Mouse (Mus musculus) ES-Bruce4 (cell line): Measurements from ENCODE around the gene Myt1l.

ENCODE experiments used
- CTCF ChIP-seq: IDR thresholded peaks from one replicate; pipeline ENCODE4 v1.8.1; 2011; ENCODE audit warnings: low read depth, low read length
- EP300 ChIP-seq: IDR thresholded peaks from 2 replicates; pipeline ENCODE4 v1.6.1; 2011; ENCODE audit warnings: low read depth, low read length; ENCODE audit not compliant: insufficient read depth
- POLR2A ChIP-seq: IDR thresholded peaks from one replicate; pipeline ENCODE4 v1.8.1; 2011; ENCODE audit warnings: low read length; ENCODE audit not compliant: insufficient read depth

DNA sequence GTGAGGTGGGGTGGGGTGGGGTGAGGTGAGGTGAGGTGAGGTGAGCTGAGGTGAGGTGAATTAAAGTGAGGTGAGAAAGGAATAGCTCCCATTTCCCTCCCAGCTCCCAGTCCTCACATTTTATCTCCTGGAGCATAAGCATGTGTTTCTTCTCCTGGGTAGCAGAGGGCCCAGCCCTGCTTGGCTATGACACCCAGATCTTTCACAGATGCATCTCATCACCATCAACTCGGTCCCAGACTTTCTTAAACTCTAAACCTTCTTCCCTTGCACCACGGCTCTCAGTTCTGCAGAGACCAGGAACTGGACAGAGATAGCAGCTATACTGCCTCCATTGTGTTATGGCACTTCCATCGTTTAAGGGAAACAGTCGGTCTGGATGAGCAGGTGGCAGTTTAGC is 172.9 kb downstream of the Myt1l start:
- TF ChIP-seq EP300 = no peak
- TF ChIP-seq CTCF = no peak
- no peak for TF ChIP-seq POLR2A
